Mouse (Mus musculus) ES-E14 (cell line): ENCODE measurements around the gene Cpb2. TPM values are rescaled to one million over a fixed set of nuclear protein-coding genes. Genes with fewer than 3 reads are reported as not detected.

Experiments
- DNase-seq: peaks from one replicate; pipeline ENCODE4 v3.0.0-alpha.2; 2013; ENCODE audit warnings: low read depth, low spot score
- H3K27ac ChIP-seq: 2 replicates; pipeline ENCODE4 v1.5.1; 2012; ENCODE audit warnings: low read depth, mild to moderate bottlenecking, low read length, moderate library complexity, mixed read lengths; ENCODE audit not compliant: poor library complexity, insufficient read depth, severe bottlenecking
- H3K36me3 ChIP-seq: 2 replicates; pipeline ENCODE4 v1.6.1; 2012; ENCODE audit warnings: mild to moderate bottlenecking, low read length, moderate library complexity, mixed read lengths; ENCODE audit not compliant: control insufficient read depth, poor library complexity, insufficient read depth, severe bottlenecking
- H3K4me1 ChIP-seq, 2 experiments: fragments of 150-350 bp in 1 of 2; sonication (generic) in 1 of 2; 2 replicates each; pipeline ENCODE4 v1.6.1; 2012; ENCODE audit warnings: low read length in 2 of 2, mild to moderate bottlenecking in 1 of 2, mixed read lengths in 1 of 2; ENCODE audit not compliant: control insufficient read depth in 2 of 2, insufficient read depth in 2 of 2, poor library complexity in 1 of 2
- H3K4me3 ChIP-seq, 2 experiments: fragments of 150-350 bp in 1 of 2; sonication (generic) in 1 of 2; 2 replicates each; pipeline ENCODE4 v1.5.1; 2012; ENCODE audit warnings: low read length in 2 of 2, low read depth in 1 of 2, mild to moderate bottlenecking in 1 of 2, mixed read lengths in 1 of 2; ENCODE audit not compliant: insufficient read depth in 1 of 2, poor library complexity in 1 of 2, severe bottlenecking in 1 of 2
- H3K9ac ChIP-seq: 2 replicates; pipeline ENCODE4 v1.6.1; 2012; ENCODE audit warnings: low read depth, mild to moderate bottlenecking, low read length, mixed read lengths; ENCODE audit not compliant: poor library complexity, insufficient read depth, severe bottlenecking
- H3K9me3 ChIP-seq: fragments of 150-350 bp; sonication (generic); 2 replicates; pipeline ENCODE4 v1.6.1; 2012; ENCODE audit warnings: low read depth, mild to moderate bottlenecking, low read length; ENCODE audit not compliant: control insufficient read depth, insufficient read depth
- CHD2 ChIP-seq: IDR thresholded peaks from 2 replicates; pipeline ENCODE4 v1.6.1; 2014; ENCODE audit warnings: mild to moderate bottlenecking, low read depth, low read length, inconsistent platforms
- HCFC1 ChIP-seq: IDR thresholded peaks from 2 replicates; pipeline ENCODE4 v1.6.1; 2012; ENCODE audit warnings: low read length, inconsistent platforms, borderline replicate concordance; ENCODE audit not compliant: insufficient read depth
- MAFK ChIP-seq: IDR thresholded peaks from 2 replicates; pipeline ENCODE4 v1.6.1; 2014; ENCODE audit warnings: mild to moderate bottlenecking, low read depth, low read length, inconsistent platforms; ENCODE audit not compliant: insufficient read depth
- ZC3H11A ChIP-seq: IDR thresholded peaks from 2 replicates; pipeline ENCODE4 v1.6.1; 2012; ENCODE audit warnings: low read depth, mild to moderate bottlenecking, inconsistent platforms, low read length, borderline replicate concordance
- ZNF384 ChIP-seq: IDR thresholded peaks from 2 replicates; pipeline ENCODE4 v1.6.1; 2012; ENCODE audit warnings: low read depth, low read length, inconsistent platforms
- in situ Hi-C, 2 experiments: fragments of 600-800 bp; cut with MboI; formaldehyde crosslinking; loops; one replicate each; pipeline ENCODE4 v1.15.1; 2025; ENCODE audit warnings: low sequenced_read_pairs in 2 of 2, inconsistent platforms in 1 of 2; ENCODE audit not compliant: unreplicated experiment in 2 of 2
- total RNA-seq: library from RNA; depleted of rRNA; stranded (reverse); fragments of 300-350 nt; gene quantifications from 2 replicates; pipeline ENCODE4 v1.2.3, GENCODE M21; 2012

Cpb2 gene
- total RNA-seq, 1 experiment: 0.80 TPM

- TF ChIP-seq ZNF384: no peak
- no peak for TF ChIP-seq MAFK
- TF ChIP-seq CHD2: no peak
- no peak for TF ChIP-seq HCFC1
- peak; percentile 26; the same call in 1 of the 2 replicates for TF ChIP-seq ZC3H11A
- DNase-seq: peak; percentile 74
- in situ Hi-C loops: no loop called here
These were observed 12.3 kb upstream of the Cpb2 start for GRCm38 (mm10) chr14:75229834-75230233.

DNA sequence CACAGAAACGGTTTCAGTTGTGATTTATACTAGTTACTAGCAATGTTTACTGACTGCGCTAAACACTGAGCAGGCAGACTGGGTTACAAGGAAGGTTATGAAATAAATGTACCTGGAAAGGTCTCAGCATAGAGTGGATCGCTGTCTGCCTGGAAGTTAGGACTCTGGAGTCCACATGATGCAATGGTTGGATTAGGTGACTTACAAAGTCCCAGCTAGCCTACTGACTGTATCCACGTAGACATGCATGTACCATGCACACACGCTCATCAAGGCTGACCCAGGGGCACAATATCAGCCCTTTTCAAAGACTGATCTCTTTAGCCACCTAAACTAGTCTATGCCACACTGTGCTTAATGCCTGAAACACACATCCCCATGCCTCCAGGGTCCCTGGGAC is 9.0 kb upstream of the Cpb2 start:
- in situ Hi-C loops: no loop called here
- DNase-seq: no peak
- Histone ChIP-seq H3K27ac (no peak overlapping the region), H3K36me3 (no peaks in the 10 kb centered on the region), H3K9me3 (no peaks in the 10 kb centered on the region), H3K4me1 (no peaks in the 10 kb centered on the region), H3K4me3 (no peak overlapping the region), H3K9ac (no peak overlapping the region)
- TF ChIP-seq ZNF384: no peak
- TF ChIP-seq MAFK: no peak
- no peak for TF ChIP-seq ZC3H11A
- TF ChIP-seq HCFC1: no peak

More at GRCm38 (mm10) chr14:75229834-75230233, 12.3 kb upstream of the Cpb2 start:
- Histone ChIP-seq H3K36me3 (no peaks in the 10 kb centered on the region), H3K9ac (no peak overlapping the region), H3K4me3 (no peak overlapping the region), H3K9me3 (no peaks in the 10 kb centered on the region), H3K27ac (no peak overlapping the region), H3K4me1 (no peaks in the 10 kb centered on the region)

- Histone ChIP-seq H3K9me3 (no peaks in the 10 kb centered on the region), H3K4me3 (no peak overlapping the region), H3K36me3 (no peaks in the 10 kb centered on the region), H3K9ac (no peak overlapping the region), H3K4me1 (no peaks in the 10 kb centered on the region), H3K27ac (no peak overlapping the region)
- no peak for TF ChIP-seq CHD2
- TF ChIP-seq MAFK: no peak
- TF ChIP-seq ZC3H11A: no peak
- TF ChIP-seq HCFC1: no peak
- TF ChIP-seq ZNF384: no peak
- in situ Hi-C loops: no loop called here
- DNase-seq: no peak
These were observed 6.5 kb upstream of the Cpb2 start for GRCm38 (mm10) chr14:75235552-75235951.

DNA sequence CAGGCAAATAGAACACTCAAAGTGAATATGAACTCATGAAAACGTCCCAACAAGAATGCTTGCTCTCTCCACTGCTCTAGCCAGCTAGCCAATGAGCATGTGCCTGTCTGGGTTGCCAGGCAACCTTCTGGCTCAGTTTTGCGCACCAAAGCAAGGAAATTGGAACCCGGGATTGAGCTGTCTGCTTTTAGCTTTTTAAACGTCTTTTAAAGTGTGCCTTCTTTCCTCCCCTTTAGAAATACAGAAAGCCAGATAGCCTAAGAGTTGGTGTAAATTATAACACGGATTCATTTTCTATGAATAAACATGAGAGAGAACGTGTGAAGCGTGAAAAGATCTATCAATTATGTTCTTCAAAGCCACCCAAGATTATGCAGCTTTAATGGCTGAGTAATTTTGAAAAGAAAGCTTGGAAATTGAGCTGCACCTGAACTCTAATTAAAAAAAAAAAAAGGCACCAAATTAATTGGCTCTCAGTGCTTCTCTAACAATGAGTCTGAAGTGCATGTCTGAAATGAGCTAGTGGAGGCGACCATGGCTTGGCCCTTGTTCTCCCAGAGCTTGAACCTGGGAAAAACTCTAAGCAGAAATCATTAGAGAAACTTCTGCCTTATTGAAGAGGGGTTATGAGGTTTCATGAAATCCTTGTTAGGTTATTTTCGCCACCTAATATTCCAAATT is 6.0 kb upstream of the Cpb2 start:
- no peaks in the 10 kb centered on the region for H3K9me3 ChIP-seq
- no peak for TF ChIP-seq ZC3H11A
- TF ChIP-seq MAFK: no peak
- no peak for TF ChIP-seq CHD2
- no peak for TF ChIP-seq HCFC1
- no peak for TF ChIP-seq ZNF384
- no peak overlapping the region for H3K9ac ChIP-seq
- in situ Hi-C loops: no loop called here
- no peak overlapping the region for H3K27ac ChIP-seq
- DNase-seq: no peak
- H3K36me3 ChIP-seq: no peaks in the 10 kb centered on the region
- H3K4me1 ChIP-seq: no peaks in the 10 kb centered on the region
- H3K4me3 ChIP-seq: no peak overlapping the region

- no peak for DNase-seq
- Histone ChIP-seq H3K4me1 (no peaks in the 10 kb centered on the region), H3K9ac (no peak overlapping the region), H3K9me3 (no peaks in the 10 kb centered on the region), H3K36me3 (no peaks in the 10 kb centered on the region), H3K27ac (no peak overlapping the region), H3K4me3 (no peak overlapping the region)
- TF ChIP-seq CHD2: no peak
- no peak for TF ChIP-seq ZNF384
- in situ Hi-C loops: no loop called here
These were observed 5.5 kb upstream of the Cpb2 start for GRCm38 (mm10) chr14:75236636-75237003.
